Mouse (Mus musculus) intestine, embryonic 16.5 days (tissue): ENCODE data around the gene Mast4. TPM values are rescaled to one million over a fixed set of nuclear protein-coding genes. Genes with fewer than 3 reads are reported as not detected.

Source experiments
- ATAC-seq: fragments of 200-750 bp; cut with Nextera tagmentation; 2 replicates; pipeline ENCODE4 v1.8.0; 2017; ENCODE audit warnings: moderate TSS enrichment, moderate library complexity
- H3K27ac ChIP-seq: fragments of 300-500 bp; sonication (generic); 2 replicates; pipeline ENCODE4 v1.5.1; 2014; ENCODE audit warnings: mild to moderate bottlenecking, low read length
- H3K27me3 ChIP-seq: fragments of 300-500 bp; sonication (generic); replicated peaks from 2 replicates; pipeline ENCODE4 v1.6.1; 2014; ENCODE audit warnings: low read length, control low read depth, mixed read lengths; ENCODE audit not compliant: control insufficient read depth, insufficient read depth
- H3K36me3 ChIP-seq: fragments of 300-500 bp; sonication (generic); 2 replicates; pipeline ENCODE4 v1.6.1; 2014; ENCODE audit warnings: low read length, control low read depth; ENCODE audit not compliant: control insufficient read depth, insufficient read depth
- H3K4me1 ChIP-seq: fragments of 300-500 bp; sonication (generic); 2 replicates; pipeline ENCODE4 v1.6.1; 2014; ENCODE audit warnings: low read length, control low read depth, mixed read lengths; ENCODE audit not compliant: control insufficient read depth, insufficient read depth
- H3K4me2 ChIP-seq: fragments of 300-500 bp; sonication (generic); 2 replicates; pipeline ENCODE4 v1.6.1; 2014; ENCODE audit warnings: low read depth, low read length, control low read depth
- H3K4me3 ChIP-seq: fragments of 300-500 bp; sonication (generic); 2 replicates; pipeline ENCODE4 v1.5.1; 2014; ENCODE audit warnings: mild to moderate bottlenecking, low read length
- H3K9ac ChIP-seq: fragments of 300-500 bp; sonication (generic); 2 replicates; pipeline ENCODE4 v1.6.1; 2014; ENCODE audit warnings: low read depth, low read length
- H3K9me3 ChIP-seq: fragments of 300-500 bp; sonication (generic); 2 replicates; pipeline ENCODE4 v1.6.1; 2016; ENCODE audit warnings: low read length, control low read depth; ENCODE audit not compliant: control insufficient read depth
- WGBS: fragments of 180-500 bp; shearing (Covaris S2); extraction: QIAGEN DNeasy Blood & Tissue Kit; methylation state at CpG from one replicate; pipeline ENCODE4 v1.1.7; 2014; 5-methylcytosine and 5-hydroxymethylcytosine counted together
- polyA plus RNA-seq: library from polyadenylated mRNA; unstranded; fragments of >200 nt; fragmentation: Nextera tagmentation; extraction: Ambion mirVana; gene quantifications from 2 replicates; pipeline ENCODE4 v1.2.1, GENCODE M21; 2015

The Mast4 gene
- polyA plus RNA-seq, 1 experiment from 2014 or later = 15.1 TPM

- Histone ChIP-seq H3K27ac (no peak overlapping the region), H3K4me1 (no peaks in the 10 kb centered on the region), H3K9ac (no peak overlapping the region), H3K4me2 (no peak overlapping the region), H3K4me3 (no peak overlapping the region), H3K9me3 (no peaks in the 10 kb centered on the region), H3K36me3 (no peaks in the 10 kb centered on the region), H3K27me3 (no peaks in the 10 kb centered on the region)
- 92% methylated on average over 5 of the region's 5 CpGs for WGBS
- ATAC-seq = no peak
These were observed 644.1 kb downstream of the Mast4 start for GRCm38 (mm10) chr13:102690184-102690583.

GRCm38 (mm10) chr13:102689201-102690090 is 644.9 kb downstream of the Mast4 start:
- no peaks in the 10 kb centered on the region for H3K9me3 ChIP-seq
- no peak overlapping the region for H3K4me2 ChIP-seq
- H3K4me3 ChIP-seq = no peak overlapping the region
- H3K27me3 ChIP-seq = no peaks in the 10 kb centered on the region
- no peak overlapping the region for H3K9ac ChIP-seq
- H3K27ac ChIP-seq = no peak overlapping the region
- WGBS = 68% methylated on average over 6 of the region's 6 CpGs
- no peak for ATAC-seq
- no peaks in the 10 kb centered on the region for H3K36me3 ChIP-seq
- H3K4me1 ChIP-seq = no peaks in the 10 kb centered on the region

- Histone ChIP-seq H3K9ac (no peak overlapping the region), H3K9me3 (no peaks in the 10 kb centered on the region), H3K4me1 (no peaks in the 10 kb centered on the region), H3K4me2 (no peak overlapping the region), H3K36me3 (no peaks in the 10 kb centered on the region), H3K27me3 (no peaks in the 10 kb centered on the region), H3K27ac (no peak overlapping the region), H3K4me3 (no peak overlapping the region)
- no peak for ATAC-seq
- WGBS = 95% methylated on average over 1 of the region's 1 CpGs
These were observed 646.2 kb downstream of the Mast4 start for GRCm38 (mm10) chr13:102688121-102688520.

- 71% methylated on average over 4 of the region's 4 CpGs for WGBS
- ATAC-seq = no peak
- Histone ChIP-seq H3K4me1 (no peaks in the 10 kb centered on the region), H3K4me3 (no peak overlapping the region), H3K27me3 (no peaks in the 10 kb centered on the region), H3K27ac (no peak overlapping the region), H3K9me3 (no peaks in the 10 kb centered on the region), H3K4me2 (no peak overlapping the region), H3K9ac (no peak overlapping the region), H3K36me3 (no peaks in the 10 kb centered on the region)
These were observed 649.4 kb downstream of the Mast4 start for GRCm38 (mm10) chr13:102684890-102685289.
